In the genomic region with DNA sequence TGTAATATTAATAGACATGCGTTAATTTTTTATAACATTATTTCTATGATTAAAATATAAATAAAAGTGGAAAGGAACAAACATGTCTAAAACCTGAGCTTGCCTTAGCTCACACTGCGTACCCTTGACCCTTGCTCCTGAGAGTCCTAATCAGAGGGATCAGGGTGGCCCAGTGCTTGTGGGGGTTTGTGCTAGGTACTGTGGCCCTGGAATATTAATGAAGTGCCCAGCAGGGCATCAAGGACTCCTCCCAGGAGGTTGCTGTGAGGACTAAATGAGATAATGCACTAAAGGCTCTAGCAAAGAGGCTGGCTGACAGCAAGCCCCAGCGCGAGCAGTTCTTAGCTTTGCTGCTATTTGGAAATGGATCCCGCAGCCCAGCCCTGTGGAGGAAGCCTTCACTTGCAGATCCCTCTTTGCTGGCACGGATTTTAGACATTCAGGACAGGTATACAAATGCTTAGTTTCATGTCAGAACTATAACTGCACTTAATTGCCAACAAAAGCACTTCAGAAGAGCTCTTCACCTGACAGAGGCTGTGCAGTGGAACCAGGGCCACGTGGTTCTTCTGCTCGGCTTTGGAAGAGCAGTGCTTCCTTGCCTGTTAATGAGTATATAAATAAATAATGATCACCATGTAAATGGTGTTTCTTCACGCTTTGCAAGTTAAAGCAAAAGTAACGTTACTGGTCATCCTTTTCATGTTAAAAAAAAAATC, we compare ENCODE assay signal across 11 mouse cellular contexts. TPM values are rescaled to one million over a fixed set of nuclear protein-coding genes. Genes with fewer than 3 reads are reported as not detected.
A peak's percentile ranks its signal among the peaks of the same experiment; 100 is the strongest.
DNase-seq lines count a peak whose midpoint lies in the region; ATAC-seq and TF ChIP-seq lines count a peak whose summit lies in the region.
"Had no signal": no experiment of that assay in that cellular context is flagged by ENCODE, and none has a peak within 500 bp of the region (broad histone marks: within the 10 kb centered on the region; RNA-seq: fewer than 3 reads in every experiment).

No protein-coding gene starts in this region.

- WGBS in heart, embryonic 15.5 days = 42% methylated on average over 10 of the region's 10 CpGs
- 39% methylated on average over 10 of the region's 10 CpGs for WGBS in lung, postnatal 0 days
- 35% methylated on average over 10 of the region's 10 CpGs for WGBS in hindbrain, embryonic 16.5 days
- 40% methylated on average over 10 of the region's 10 CpGs for WGBS in stomach, postnatal 0 days

- no peak overlapping the region for H3K9ac ChIP-seq in heart, embryonic 15.5 days
- no peak overlapping the region for H3K9ac ChIP-seq in lung, postnatal 0 days (replicated peaks; ENCODE audit: low read depth)
- no peak overlapping the region for H3K9ac ChIP-seq in hindbrain, embryonic 16.5 days (ENCODE audit: low read depth, low read length)
- no peak overlapping the region for H3K9ac ChIP-seq in stomach, postnatal 0 days (ENCODE audit: low read length)
- H3K9ac ChIP-seq: limb, embryonic 12.5 days had no signal

- no peaks in the 10 kb centered on the region for H3K27me3 ChIP-seq in heart, embryonic 15.5 days
- H3K27me3 ChIP-seq in lung, postnatal 0 days (replicated peaks; ENCODE audit: insufficient read depth, low read length) = no peaks in the 10 kb centered on the region
- no peaks in the 10 kb centered on the region for H3K27me3 ChIP-seq in hindbrain, embryonic 16.5 days (replicated peaks; ENCODE audit: control insufficient read depth, insufficient read depth, low read length)
- no peaks in the 10 kb centered on the region for H3K27me3 ChIP-seq in stomach, postnatal 0 days (ENCODE audit: control insufficient read depth, insufficient read depth, low read length)
- H3K27me3 ChIP-seq: CH12.LX; limb, embryonic 12.5 days had no signal

- no peak for ATAC-seq in heart, embryonic 15.5 days (replicated peaks; ENCODE audit: insufficient number of reproducible peaks, insufficient read depth, low FRiP score, low read depth)
- ATAC-seq in lung, postnatal 0 days = no peak
- 0 out of 2 replicates have a peak, but pooled peaks have one; percentile 29 for ATAC-seq in hindbrain, embryonic 16.5 days
- ATAC-seq in stomach, postnatal 0 days (ENCODE audit: low FRiP score, low TSS enrichment) = no peak

- no peak for TF ChIP-seq CTCF in lung, postnatal 0 days (IDR thresholded peaks at IDR 0.05)
- TF ChIP-seq CTCF in stomach, postnatal 0 days (IDR thresholded peaks at IDR 0.05; ENCODE audit: low read depth) = no peak

- H3K4me1 ChIP-seq in heart, embryonic 15.5 days (replicated peaks) = peaks cover 43% of the 10 kb centered on the region
- H3K4me1 ChIP-seq in lung, postnatal 0 days (ENCODE audit: insufficient read depth, low read depth, low read length) = peaks cover 14% of the 10 kb centered on the region; the same call in 1 of the 2 replicates
- peaks cover 28% of the 10 kb centered on the region for H3K4me1 ChIP-seq in hindbrain, embryonic 16.5 days (ENCODE audit: control insufficient read depth, insufficient read depth, low read depth, low read length)
- peaks cover 20% of the 10 kb centered on the region for H3K4me1 ChIP-seq in stomach, postnatal 0 days (replicated peaks; ENCODE audit: control insufficient read depth, insufficient read depth)

- peaks cover 7% of the 10 kb centered on the region; the same call in 1 of the 2 replicates for H3K36me3 ChIP-seq in heart, embryonic 15.5 days
- peaks cover 4% of the 10 kb centered on the region; the same call in 1 of the 2 replicates for H3K36me3 ChIP-seq in lung, postnatal 0 days (ENCODE audit: insufficient read depth, low read length)
- H3K36me3 ChIP-seq in hindbrain, embryonic 16.5 days (ENCODE audit: control insufficient read depth, insufficient read depth, low read length) = no peaks in the 10 kb centered on the region
- H3K36me3 ChIP-seq in stomach, postnatal 0 days (ENCODE audit: control insufficient read depth, insufficient read depth, low read length) = no peaks in the 10 kb centered on the region; the same call in 1 of the 2 replicates
- H3K36me3 ChIP-seq: limb, embryonic 12.5 days had no signal

- H3K27ac ChIP-seq in heart, embryonic 15.5 days = peak overlapping the region; percentile 81
- peak overlapping the region; percentile 71 for H3K27ac ChIP-seq in lung, postnatal 0 days (ENCODE audit: low read length)
- H3K27ac ChIP-seq in hindbrain, embryonic 16.5 days (ENCODE audit: low read depth, low read length) = no peak overlapping the region
- H3K27ac ChIP-seq in stomach, postnatal 0 days (replicated peaks) = peak overlapping the region; percentile 81

- H3K4me3 ChIP-seq in heart, embryonic 15.5 days = no peak overlapping the region
- no peak overlapping the region for H3K4me3 ChIP-seq in lung, postnatal 0 days (ENCODE audit: low read depth, low read length)
- no peak overlapping the region for H3K4me3 ChIP-seq in hindbrain, embryonic 16.5 days (ENCODE audit: low read length)
- H3K4me3 ChIP-seq in stomach, postnatal 0 days (ENCODE audit: low read depth, low read length) = no peak overlapping the region
- H3K4me3 ChIP-seq: limb, embryonic 12.5 days had no signal

- no peak for TF ChIP-seq EP300 in lung, postnatal 0 days (IDR thresholded peaks at IDR 0.05)
- no peak for TF ChIP-seq EP300 in stomach, postnatal 0 days (optimal IDR thresholded peaks at IDR 0.05)

- no peaks in the 10 kb centered on the region for H3K9me3 ChIP-seq in heart, embryonic 15.5 days (replicated peaks)
- H3K9me3 ChIP-seq in lung, postnatal 0 days (ENCODE audit: low read length) = no peaks in the 10 kb centered on the region
- H3K9me3 ChIP-seq in hindbrain, embryonic 16.5 days (ENCODE audit: control insufficient read depth, low read length) = no peaks in the 10 kb centered on the region
- no peaks in the 10 kb centered on the region for H3K9me3 ChIP-seq in stomach, postnatal 0 days (ENCODE audit: control insufficient read depth, low read length)
- H3K9me3 ChIP-seq: limb, embryonic 12.5 days had no signal

- DNase-seq in heart, adult 18-20 months = no peak
- DNase-seq in lung, postnatal 0 days (ENCODE audit: low spot score) = no peak
- DNase-seq in lung, postnatal 14 days = no peak
- DNase-seq in stomach, postnatal 0 days (ENCODE audit: low spot score) = no peak
- DNase-seq in thymus, postnatal 14 days = no peak
- DNase-seq: cerebellum, postnatal 14 days; gastrocnemius, postnatal 10 days had no signal

- H3K4me2 ChIP-seq in heart, embryonic 15.5 days = no peak overlapping the region
- no peak overlapping the region for H3K4me2 ChIP-seq in lung, postnatal 0 days (replicated peaks; ENCODE audit: low read depth, low read length)
- H3K4me2 ChIP-seq in hindbrain, embryonic 16.5 days (ENCODE audit: low read length) = no peak overlapping the region
- no peak overlapping the region for H3K4me2 ChIP-seq in stomach, postnatal 0 days (replicated peaks; ENCODE audit: low read depth)
- H3K4me2 ChIP-seq: limb, embryonic 12.5 days had no signal

RNA-seq across cellular contexts. Expression of a gene that starts 16.2 kb away (rescaled TPM):
- 8.6 and 13.7 TPM in 2 replicates for polyA plus RNA-seq in heart, embryonic 15.5 days (2015; fragmentation: Nextera tagmentation; extraction: Ambion mirVana)
- 1 to 10 TPM; 4.7 to 5.4 TPM for total RNA-seq in heart, adult 18-20 months (2021)
- 30.6 and 31.7 TPM in 2 replicates for polyA plus RNA-seq in lung, postnatal 0 days (2015; fragmentation: Nextera tagmentation; extraction: Ambion mirVana)
- polyA plus RNA-seq in hindbrain, embryonic 16.5 days (2015; fragmentation: Nextera tagmentation; extraction: Ambion mirVana) = 6.7 and 8.0 TPM in 2 replicates
- polyA plus RNA-seq in stomach, postnatal 0 days (2015; fragmentation: Nextera tagmentation; extraction: Ambion mirVana) = 19.4 and 24.1 TPM in 2 replicates
